Mouse (Mus musculus) lung, postnatal 0 days (tissue): ENCODE data around the gene Cdkn1b. TPM values are rescaled to one million over a fixed set of nuclear protein-coding genes. Genes with fewer than 3 reads are reported as not detected.

ENCODE experiments used
- ATAC-seq: fragments of 200-750 bp; cut with Nextera tagmentation; 2 replicates; pipeline ENCODE4 v1.8.0; 2017; ENCODE audit warnings: moderate library complexity
- DNase-seq: peaks from one replicate; pipeline ENCODE4 v3.0.0-alpha.2; 2016; ENCODE audit warnings: low spot score
- H3K27ac ChIP-seq: fragments of 300-500 bp; sonication (generic); 2 replicates; pipeline ENCODE4 v1.5.1; 2014; ENCODE audit warnings: antibody characterized with exemption, mild to moderate bottlenecking, low read length, mixed read lengths
- H3K27me3 ChIP-seq: fragments of 300-500 bp; sonication (generic); replicated peaks from 2 replicates; pipeline ENCODE4 v1.6.1; 2014; ENCODE audit warnings: low read length, mixed read lengths; ENCODE audit not compliant: insufficient read depth
- H3K36me3 ChIP-seq: fragments of 300-500 bp; sonication (generic); 2 replicates; pipeline ENCODE4 v1.6.1; 2014; ENCODE audit warnings: low read length, mixed read lengths; ENCODE audit not compliant: insufficient read depth
- H3K4me1 ChIP-seq: fragments of 300-500 bp; sonication (generic); 2 replicates; pipeline ENCODE4 v1.6.1; 2014; ENCODE audit warnings: antibody characterized with exemption, low read depth, low read length, mixed read lengths; ENCODE audit not compliant: insufficient read depth
- H3K4me2 ChIP-seq: fragments of 300-500 bp; sonication (generic); replicated peaks from 2 replicates; pipeline ENCODE4 v1.6.1; 2014; ENCODE audit warnings: low read depth, mild to moderate bottlenecking, low read length, moderate library complexity, mixed read lengths
- H3K4me3 ChIP-seq: fragments of 300-500 bp; sonication (generic); 2 replicates; pipeline ENCODE4 v1.5.1; 2014; ENCODE audit warnings: low read depth, low read length
- H3K9ac ChIP-seq: fragments of 300-500 bp; sonication (generic); replicated peaks from 2 replicates; pipeline ENCODE4 v1.6.1; 2014; ENCODE audit warnings: low read depth, mild to moderate bottlenecking
- H3K9me3 ChIP-seq: fragments of 300-500 bp; sonication (generic); 2 replicates; pipeline ENCODE4 v1.6.1; 2016; ENCODE audit warnings: low read length, mixed read lengths
- CTCF ChIP-seq: IDR thresholded peaks from 2 replicates; pipeline ENCODE4 v1.5.1; 2016; ENCODE audit warnings: antibody characterized with exemption, mild to moderate bottlenecking
- EP300 ChIP-seq: IDR thresholded peaks from 2 replicates; pipeline ENCODE4 v1.6.1; 2016; ENCODE audit warnings: antibody characterized with exemption, mild to moderate bottlenecking, control low read depth
- WGBS: fragments of 180-500 bp; shearing (Covaris S2); extraction: QIAGEN DNeasy Blood & Tissue Kit; methylation state at CpG from one replicate; pipeline ENCODE4 v1.1.7; 2014; 5-methylcytosine and 5-hydroxymethylcytosine counted together
- polyA plus RNA-seq: library from polyadenylated mRNA; unstranded; fragments of >200 nt; fragmentation: Nextera tagmentation; extraction: Ambion mirVana; gene quantifications from 2 replicates; pipeline ENCODE4 v1.2.1, GENCODE M21; 2015

Gene Cdkn1b
- polyA plus RNA-seq, 1 experiment from 2014 or later: 46.2 TPM

DNA sequence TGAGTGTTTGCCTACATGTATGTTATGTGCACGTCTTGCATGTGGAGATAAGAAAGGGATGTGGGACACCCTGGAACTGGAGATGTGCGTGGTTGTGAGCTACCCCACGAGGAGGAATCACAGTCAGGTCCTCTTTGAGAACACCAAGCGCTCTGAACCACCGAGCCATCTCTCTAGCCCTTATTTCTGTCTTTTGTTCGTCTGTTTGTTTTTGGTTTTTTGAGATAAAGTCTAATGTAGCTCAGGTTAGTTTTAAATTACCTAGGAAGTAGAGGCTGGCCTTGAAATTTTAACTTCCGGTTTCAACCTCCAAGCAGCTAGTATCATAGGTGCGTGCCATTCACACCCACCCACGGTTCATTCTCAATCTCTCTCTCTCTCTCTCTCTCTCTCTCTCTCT is 26.7 kb downstream of the Cdkn1b start:
- H3K36me3 ChIP-seq: no peaks in the 10 kb centered on the region
- ATAC-seq: no peak
- no peaks in the 10 kb centered on the region for H3K27me3 ChIP-seq
- TF ChIP-seq EP300: no peak
- TF ChIP-seq CTCF: no peak
- no peaks in the 10 kb centered on the region for H3K9me3 ChIP-seq
- DNase-seq: no peak
- no peak overlapping the region for H3K27ac ChIP-seq
- no peak overlapping the region for H3K4me3 ChIP-seq
- WGBS: 74% methylated on average over 9 of the region's 9 CpGs
- H3K4me1 ChIP-seq: no peaks in the 10 kb centered on the region
- H3K4me2 ChIP-seq: 0 out of 2 replicates have a peak overlapping the region, but pooled peaks have one; percentile 19
- no peak overlapping the region for H3K9ac ChIP-seq

DNA sequence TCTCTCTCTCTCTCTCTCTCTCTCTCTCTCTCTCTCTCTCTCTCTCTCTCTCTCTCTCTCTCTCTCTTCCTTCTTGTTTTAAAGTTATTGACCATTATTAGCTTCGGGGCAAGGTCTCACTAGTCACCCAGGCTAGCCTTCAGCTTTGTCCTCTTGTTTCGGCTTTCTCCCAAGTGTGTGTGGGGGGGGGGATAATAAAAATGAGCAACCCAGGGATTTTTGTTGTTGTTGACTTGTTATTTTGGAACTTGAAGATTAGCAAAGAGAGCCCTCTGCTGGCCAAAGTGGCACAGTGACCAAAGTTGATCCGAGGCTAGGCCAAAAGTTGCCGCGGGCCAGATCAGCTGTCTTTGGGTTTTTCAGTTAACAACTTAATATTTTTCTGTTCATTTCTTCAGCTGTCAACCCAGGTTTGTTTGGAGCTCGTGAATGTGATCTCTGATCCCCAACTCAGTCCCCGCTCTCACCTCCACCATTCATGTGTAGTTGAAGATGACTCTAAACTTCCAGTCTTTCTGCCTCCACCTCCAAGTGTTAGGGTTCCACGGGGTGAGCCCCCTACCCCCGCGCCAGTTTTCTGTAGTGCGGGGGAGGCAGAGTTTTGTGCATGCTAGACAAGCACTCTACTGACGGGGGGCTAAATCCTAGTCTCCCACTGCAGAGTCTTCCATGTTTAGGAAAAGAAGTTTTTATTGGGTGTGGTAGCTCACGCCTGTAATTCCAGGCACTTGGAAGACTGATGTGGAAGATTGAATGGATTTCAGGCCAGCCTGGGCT is 27.3 kb downstream of the Cdkn1b start:
- 42% methylated on average over 13 of the region's 13 CpGs for WGBS

DNA sequence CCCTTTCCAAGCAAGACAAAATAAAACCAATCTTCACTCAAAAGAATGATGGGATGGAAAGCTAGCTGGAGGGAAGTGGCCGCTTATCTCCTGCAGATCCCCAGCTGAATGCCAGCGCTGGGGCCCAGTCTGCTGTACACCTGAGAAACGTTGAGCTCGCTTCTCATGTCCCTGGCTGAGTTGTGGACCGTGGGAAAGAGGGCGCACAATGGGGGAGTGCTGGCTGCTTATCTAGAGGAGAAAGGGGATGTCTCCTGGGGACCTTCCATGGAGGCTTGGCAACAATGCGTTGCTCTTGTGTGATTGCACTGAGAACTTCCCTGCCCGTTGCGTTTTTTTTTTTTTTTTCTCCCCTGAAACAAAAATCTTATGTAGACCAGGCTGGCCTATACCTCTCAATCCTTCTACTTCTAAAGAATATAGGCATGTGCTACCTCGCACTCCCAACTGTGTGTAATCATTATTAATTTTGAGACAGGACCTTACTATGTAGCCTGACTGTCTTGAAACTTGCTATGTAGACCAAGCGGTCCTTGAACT is 28.4 kb downstream of the Cdkn1b start:
- no peaks in the 10 kb centered on the region for H3K9me3 ChIP-seq
- no peaks in the 10 kb centered on the region for H3K4me1 ChIP-seq
- H3K27me3 ChIP-seq: no peaks in the 10 kb centered on the region
- no peak overlapping the region for H3K4me2 ChIP-seq
- H3K27ac ChIP-seq: no peak overlapping the region
- ATAC-seq: no peak
- TF ChIP-seq EP300 (no peak), CTCF (no peak)
- no peak overlapping the region for H3K9ac ChIP-seq
- no peak for DNase-seq
- no peak overlapping the region for H3K4me3 ChIP-seq
- 70% methylated on average over 11 of the region's 11 CpGs for WGBS
- H3K36me3 ChIP-seq: no peaks in the 10 kb centered on the region

More for the DNA sequence above, 27.3 kb downstream of the Cdkn1b start:
- Histone ChIP-seq H3K4me3 (no peak overlapping the region), H3K27ac (no peak overlapping the region), H3K27me3 (no peaks in the 10 kb centered on the region), H3K4me1 (no peaks in the 10 kb centered on the region), H3K9ac (no peak overlapping the region), H3K36me3 (no peaks in the 10 kb centered on the region), H3K4me2 (peak overlapping the region; percentile 19; the same call in 1 of the 2 replicates), H3K9me3 (no peaks in the 10 kb centered on the region)
- TF ChIP-seq CTCF (peak; percentile 78), EP300 (no peak; the same call in 1 of the 2 replicates)
- ATAC-seq (peak; percentile 48), DNase-seq (peak; percentile 83)

- H3K27ac ChIP-seq: no peak overlapping the region
- H3K27me3 ChIP-seq: no peaks in the 10 kb centered on the region
- TF ChIP-seq EP300 (no peak), CTCF (no peak)
- ATAC-seq (no peak), DNase-seq (no peak)
- H3K9me3 ChIP-seq: no peaks in the 10 kb centered on the region
- 94% methylated on average over 3 of the region's 3 CpGs for WGBS
- no peaks in the 10 kb centered on the region for H3K36me3 ChIP-seq
- no peak overlapping the region for H3K9ac ChIP-seq
- no peak overlapping the region for H3K4me3 ChIP-seq
- no peak overlapping the region for H3K4me2 ChIP-seq
- no peaks in the 10 kb centered on the region for H3K4me1 ChIP-seq
These were observed 29.0 kb downstream of the Cdkn1b start for GRCm38 (mm10) chr6:134949241-134949640.

- H3K36me3 ChIP-seq: no peaks in the 10 kb centered on the region
- no peak overlapping the region for H3K4me2 ChIP-seq
- no peak for DNase-seq
- H3K9me3 ChIP-seq: no peaks in the 10 kb centered on the region
- no peak overlapping the region for H3K4me3 ChIP-seq
- H3K27ac ChIP-seq: no peak overlapping the region
- no peaks in the 10 kb centered on the region for H3K4me1 ChIP-seq
- TF ChIP-seq EP300: no peak
- TF ChIP-seq CTCF: no peak
- WGBS: 85% methylated on average over 5 of the region's 5 CpGs
- no peaks in the 10 kb centered on the region for H3K27me3 ChIP-seq
- no peak overlapping the region for H3K9ac ChIP-seq
- no peak for ATAC-seq
These were observed 31.2 kb downstream of the Cdkn1b start for GRCm38 (mm10) chr6:134951364-134951763.

DNA sequence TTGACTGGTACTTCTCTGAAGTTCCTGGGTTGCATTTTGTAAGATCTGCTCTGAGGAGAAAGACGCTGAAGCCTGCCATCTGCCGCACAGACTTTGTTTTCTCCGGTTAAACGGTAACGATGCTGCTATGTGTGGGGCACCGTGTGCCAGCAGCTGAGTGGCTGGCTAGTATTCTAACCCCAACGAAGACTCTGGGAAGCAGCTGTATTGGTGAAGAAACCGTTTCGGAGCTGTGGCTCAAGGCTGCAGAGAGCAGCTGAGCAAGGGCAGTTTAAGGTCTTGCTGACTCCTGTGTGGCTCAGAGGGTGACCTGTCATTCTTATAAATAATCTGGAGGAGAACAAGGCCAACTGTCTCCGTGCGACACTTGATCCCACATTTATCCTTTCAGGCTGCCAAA is 33.8 kb downstream of the Cdkn1b start:
- H3K4me2 ChIP-seq: no peak overlapping the region
- TF ChIP-seq EP300 (no peak), CTCF (no peak)
- H3K36me3 ChIP-seq: no peaks in the 10 kb centered on the region
- no peak overlapping the region for H3K4me3 ChIP-seq
- no peak overlapping the region for H3K9ac ChIP-seq
- no peak for ATAC-seq
- H3K9me3 ChIP-seq: no peaks in the 10 kb centered on the region
- no peaks in the 10 kb centered on the region for H3K27me3 ChIP-seq
- H3K27ac ChIP-seq: no peak overlapping the region
- WGBS: 69% methylated on average over 11 of the region's 11 CpGs
- no peaks in the 10 kb centered on the region for H3K4me1 ChIP-seq
- DNase-seq: no peak
